Mouse (Mus musculus): ENCODE data around the gene Gatd1. TPM values are rescaled to one million over a fixed set of nuclear protein-coding genes. Genes with fewer than 3 reads are reported as not detected.

Gatd1 gene
- 47.0 and 51.4 TPM in 2 replicates for polyA plus RNA-seq (2015; fragmentation: Nextera tagmentation; extraction: Ambion mirVana)

- H3K4me3 ChIP-seq: peak within 1 kb of the TSS; percentile 77
- no peaks in the 10 kb centered on the region for H3K27me3 ChIP-seq
- peak; percentile 91 for ATAC-seq (ENCODE audit: low read depth)
- 0% methylated on average over 56 of the region's 56 CpGs for WGBS
- H3K9me3 ChIP-seq: no peaks in the 10 kb centered on the region
- H3K4me1 ChIP-seq (replicated peaks): peaks cover 20% of the 10 kb centered on the region
- peak within 1 kb of the TSS; percentile 90 for H3K9ac ChIP-seq
- H3K4me2 ChIP-seq: peak within 1 kb of the TSS; percentile 78
- peaks cover 26% of the 10 kb centered on the region for H3K36me3 ChIP-seq
- peak within 1 kb of the TSS; percentile 92 for H3K27ac ChIP-seq (replicated peaks)
Observed at GRCm38 (mm10) chr7:141413809-141414584, at the start of gene Gatd1. Gene Gatd1 (minus strand): TSS chr7:141414136.

- H3K4me3 ChIP-seq: peak overlapping the region; percentile 39
- ATAC-seq (ENCODE audit: low read depth): no peak
- no peaks in the 10 kb centered on the region for H3K9me3 ChIP-seq
- peaks cover 83% of the 10 kb centered on the region for H3K27me3 ChIP-seq
- 16% methylated on average over 5 of the region's 5 CpGs for WGBS
- peaks cover 25% of the 10 kb centered on the region for H3K4me1 ChIP-seq (replicated peaks)
- H3K4me2 ChIP-seq: peak overlapping the region; percentile 59
- H3K27ac ChIP-seq (replicated peaks): no peak overlapping the region
- H3K9ac ChIP-seq: no peak overlapping the region; the same call in 1 of the 2 replicates
- peaks cover 19% of the 10 kb centered on the region for H3K36me3 ChIP-seq
Observed at GRCm38 (mm10) chr7:141462333-141462821, 48.4 kb upstream of the Gatd1 start.

GRCm38 (mm10) chr7:141461521-141462332 is 47.8 kb upstream of the Gatd1 start:
- Histone ChIP-seq H3K9me3 (no peaks in the 10 kb centered on the region), H3K27me3 (peaks cover 82% of the 10 kb centered on the region), H3K27ac (replicated peaks) (no peak overlapping the region), H3K36me3 (peaks cover 19% of the 10 kb centered on the region), H3K4me1 (replicated peaks) (peaks cover 21% of the 10 kb centered on the region), H3K4me2 (peak overlapping the region; percentile 59), H3K4me3 (peak overlapping the region; percentile 39), H3K9ac (peak overlapping the region; percentile 66)
- 2% methylated on average over 59 of the region's 59 CpGs for WGBS
- no peak for ATAC-seq (ENCODE audit: low read depth)

DNA sequence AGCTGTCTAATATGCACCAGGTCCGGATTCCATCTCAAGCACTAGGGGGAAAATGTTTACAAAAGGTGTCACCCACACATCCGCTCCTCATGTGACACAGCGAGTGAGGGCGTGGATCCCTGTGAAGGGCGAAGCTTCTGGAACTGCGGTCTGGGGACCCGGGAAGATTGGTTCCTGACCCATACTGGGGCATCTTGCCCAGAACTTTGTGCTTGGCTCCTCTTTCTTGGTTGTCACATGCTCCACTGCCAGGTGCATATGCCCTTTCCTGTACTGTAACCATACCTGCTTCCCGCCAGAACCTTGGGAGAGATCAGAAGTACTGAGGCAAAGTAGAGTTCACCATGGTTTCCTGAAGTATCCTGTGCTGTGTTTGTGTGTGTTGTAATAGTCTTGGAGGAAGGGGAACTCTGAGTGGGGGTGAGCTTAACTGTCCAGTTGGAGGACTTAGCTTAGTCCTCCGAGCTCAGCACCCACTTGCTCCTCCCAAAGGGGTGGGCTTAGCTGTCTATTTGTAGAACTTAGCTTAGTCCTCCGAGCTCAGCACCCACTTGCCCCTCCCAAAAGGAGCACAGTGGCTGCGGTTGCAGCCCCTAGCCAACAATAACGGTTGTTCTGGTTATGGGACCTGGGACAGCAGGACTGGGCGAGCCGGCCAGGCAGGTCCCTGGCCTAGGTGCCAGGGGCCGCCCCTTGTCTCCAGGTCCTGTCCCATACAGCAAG is 46.6 kb upstream of the Gatd1 start, which contains the start of gene Cracr2b:
Gene Cracr2b, plus strand, starts transcription at position 704 of the 723 bp plus-strand sequence.
- Histone ChIP-seq H3K4me3 (peak within 1 kb of the TSS; percentile 39), H3K9me3 (no peaks in the 10 kb centered on the region), H3K4me2 (peak within 1 kb of the TSS; percentile 59), H3K27me3 (peaks cover 71% of the 10 kb centered on the region), H3K4me1 (replicated peaks) (peaks cover 30% of the 10 kb centered on the region), H3K9ac (peak within 1 kb of the TSS; percentile 66), H3K27ac (replicated peaks) (no peak within 1 kb of the TSS), H3K36me3 (peaks cover 19% of the 10 kb centered on the region)
- ATAC-seq (ENCODE audit: low read depth): no peak
- 74% methylated on average over 15 of the region's 15 CpGs for WGBS

DNA sequence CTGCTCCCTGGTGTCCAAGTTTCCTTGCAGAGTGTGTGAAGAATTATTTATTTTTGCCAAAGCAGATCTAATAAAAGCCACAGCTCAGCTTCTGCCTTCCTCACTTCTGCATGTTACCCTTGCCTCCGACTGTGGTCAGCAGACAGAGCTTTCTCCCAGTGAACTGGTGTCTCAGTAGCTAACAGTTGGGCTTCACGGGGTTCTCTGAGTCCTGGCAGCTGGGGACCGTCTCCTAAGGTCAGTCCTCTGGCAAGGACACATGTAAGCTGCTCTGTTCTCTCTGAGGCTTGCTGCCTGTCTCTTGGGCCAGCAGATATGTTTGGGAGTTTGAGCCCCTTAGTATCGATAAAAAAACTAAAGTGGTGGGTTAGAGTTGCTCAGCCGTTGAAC is 46.1 kb upstream of the Gatd1 start:
- H3K4me3 ChIP-seq: no peak overlapping the region

GRCm38 (mm10) chr7:141459301-141459711 is 45.4 kb upstream of the Gatd1 start:
- WGBS: 91% methylated on average over 17 of the region's 17 CpGs
- H3K4me1 ChIP-seq (replicated peaks): peaks cover 34% of the 10 kb centered on the region
- H3K27me3 ChIP-seq: peaks cover 58% of the 10 kb centered on the region
- H3K4me3 ChIP-seq: no peak overlapping the region
- no peaks in the 10 kb centered on the region for H3K9me3 ChIP-seq
- no peak overlapping the region for H3K9ac ChIP-seq
- no peak overlapping the region for H3K27ac ChIP-seq (replicated peaks)
- ATAC-seq (ENCODE audit: low read depth): no peak
- H3K36me3 ChIP-seq: peaks cover 19% of the 10 kb centered on the region
- H3K4me2 ChIP-seq: no peak overlapping the region

More for the DNA sequence above, 46.1 kb upstream of the Gatd1 start:
- peaks cover 19% of the 10 kb centered on the region for H3K36me3 ChIP-seq
- no peak overlapping the region for H3K4me2 ChIP-seq
- no peak overlapping the region for H3K27ac ChIP-seq (replicated peaks)
- ATAC-seq (ENCODE audit: low read depth): no peak
- H3K4me1 ChIP-seq (replicated peaks): peaks cover 33% of the 10 kb centered on the region
- no peak overlapping the region for H3K9ac ChIP-seq
- WGBS: 75% methylated on average over 5 of the region's 5 CpGs
- no peaks in the 10 kb centered on the region for H3K9me3 ChIP-seq
- peaks cover 65% of the 10 kb centered on the region for H3K27me3 ChIP-seq

DNA sequence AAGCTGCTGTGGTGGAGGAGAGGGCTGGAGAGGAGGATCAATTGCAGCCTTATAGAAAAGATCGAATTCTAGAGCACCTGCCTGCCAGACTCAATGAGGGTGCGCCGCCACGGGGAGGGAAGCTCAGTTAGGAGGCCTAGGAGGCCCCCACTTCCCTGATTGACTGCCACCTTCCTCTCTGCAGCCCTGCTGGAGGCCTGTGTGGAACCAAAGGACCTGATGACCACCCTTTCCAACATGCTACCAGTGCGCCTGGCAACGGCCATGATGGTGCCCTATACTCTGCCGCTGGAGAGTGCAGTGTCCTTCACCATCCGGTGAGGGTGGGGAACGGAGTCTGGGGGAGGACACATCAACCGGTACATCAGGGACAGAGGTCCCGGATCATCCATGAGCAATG is 44.7 kb upstream of the Gatd1 start:
- no peak overlapping the region for H3K27ac ChIP-seq (replicated peaks)
- H3K9ac ChIP-seq: no peak overlapping the region
- H3K4me1 ChIP-seq (replicated peaks): peaks cover 34% of the 10 kb centered on the region
- H3K9me3 ChIP-seq: no peaks in the 10 kb centered on the region
- H3K27me3 ChIP-seq: peaks cover 52% of the 10 kb centered on the region
- ATAC-seq (ENCODE audit: low read depth): no peak
- H3K4me3 ChIP-seq: no peak overlapping the region
- H3K4me2 ChIP-seq: no peak overlapping the region
- 92% methylated on average over 11 of the region's 11 CpGs for WGBS
- H3K36me3 ChIP-seq: peaks cover 19% of the 10 kb centered on the region

GRCm38 (mm10) chr7:141457986-141458660 is 44.2 kb upstream of the Gatd1 start:
- 75% methylated on average over 15 of the region's 15 CpGs for WGBS
- no peaks in the 10 kb centered on the region for H3K9me3 ChIP-seq
- no peak overlapping the region for H3K27ac ChIP-seq (replicated peaks)
- H3K4me3 ChIP-seq: no peak overlapping the region
- H3K4me2 ChIP-seq: no peak overlapping the region
- H3K27me3 ChIP-seq: peaks cover 46% of the 10 kb centered on the region
- no peak for ATAC-seq (ENCODE audit: low read depth)
- H3K36me3 ChIP-seq: peaks cover 19% of the 10 kb centered on the region
- peaks cover 34% of the 10 kb centered on the region for H3K4me1 ChIP-seq (replicated peaks)
- H3K9ac ChIP-seq: 0 out of 2 replicates have a peak overlapping the region, but pooled peaks have one; percentile 12

- 93% methylated on average over 14 of the region's 14 CpGs for WGBS
- Histone ChIP-seq H3K27me3 (peaks cover 38% of the 10 kb centered on the region), H3K36me3 (peaks cover 21% of the 10 kb centered on the region), H3K9ac (no peak overlapping the region), H3K27ac (replicated peaks) (no peak overlapping the region), H3K4me1 (replicated peaks) (peaks cover 34% of the 10 kb centered on the region), H3K4me2 (no peak overlapping the region), H3K4me3 (no peak overlapping the region), H3K9me3 (no peaks in the 10 kb centered on the region)
- ATAC-seq (ENCODE audit: low read depth): no peak
Observed at GRCm38 (mm10) chr7:141457236-141457635, 43.3 kb upstream of the Gatd1 start.

GRCm38 (mm10) chr7:141456739-141457138 is 42.8 kb upstream of the Gatd1 start:
- H3K9ac ChIP-seq: no peak overlapping the region
- peaks cover 29% of the 10 kb centered on the region for H3K4me1 ChIP-seq (replicated peaks)
- H3K36me3 ChIP-seq: peaks cover 26% of the 10 kb centered on the region
- no peak for ATAC-seq (ENCODE audit: low read depth)
- H3K27ac ChIP-seq (replicated peaks): no peak overlapping the region
- H3K4me2 ChIP-seq: peak overlapping the region; percentile 89
- H3K27me3 ChIP-seq: peaks cover 33% of the 10 kb centered on the region
- H3K4me3 ChIP-seq: no peak overlapping the region
- 92% methylated on average over 6 of the region's 6 CpGs for WGBS
- H3K9me3 ChIP-seq: no peaks in the 10 kb centered on the region
